Mouse (Mus musculus): Measurements from ENCODE around the gene Fbrsl1. TPM values are rescaled to one million over a fixed set of nuclear protein-coding genes. Genes with fewer than 3 reads are reported as not detected.

Gene Fbrsl1
- polyA plus RNA-seq, 1 experiment from 2014 or later = 20.5 TPM

GRCm38 (mm10) chr5:110363822-110364545, 84.3 kb downstream of the Fbrsl1 start:
- no peak for DNase-seq (ENCODE audit: extremely low spot score, low spot score)
- WGBS = 36% methylated on average over 11 of the region's 11 CpGs

GRCm38 (mm10) chr5:110363179-110363821, 85.0 kb downstream of the Fbrsl1 start:
- H3K36me3 ChIP-seq (replicated peaks) = peaks cover 57% of the 10 kb centered on the region
- WGBS = 2% methylated on average over 72 of the region's 72 CpGs
- H3K4me3 ChIP-seq = peak overlapping the region; percentile 61
- DNase-seq (ENCODE audit: extremely low spot score, low spot score) = peak; percentile 68
- H3K27me3 ChIP-seq (ENCODE audit: poor library complexity, severe bottlenecking) = peaks cover 42% of the 10 kb centered on the region
- no peaks in the 10 kb centered on the region for H3K9me3 ChIP-seq
- H3K27ac ChIP-seq = peak overlapping the region; percentile 77
- H3K4me1 ChIP-seq = peaks cover 20% of the 10 kb centered on the region

More at GRCm38 (mm10) chr5:110363822-110364545, 84.3 kb downstream of the Fbrsl1 start:
- Histone ChIP-seq H3K36me3 (replicated peaks) (peaks cover 64% of the 10 kb centered on the region), H3K4me1 (peaks cover 20% of the 10 kb centered on the region), H3K9me3 (no peaks in the 10 kb centered on the region), H3K4me3 (peak overlapping the region; percentile 61), H3K27ac (peak overlapping the region; percentile 77), H3K27me3 (ENCODE audit: poor library complexity, severe bottlenecking) (peaks cover 42% of the 10 kb centered on the region)

- Histone ChIP-seq H3K4me3 (peak overlapping the region; percentile 61), H3K27ac (peak overlapping the region; percentile 77), H3K27me3 (ENCODE audit: poor library complexity, severe bottlenecking) (peaks cover 42% of the 10 kb centered on the region), H3K4me1 (peaks cover 20% of the 10 kb centered on the region), H3K9me3 (no peaks in the 10 kb centered on the region), H3K36me3 (replicated peaks) (peaks cover 53% of the 10 kb centered on the region)
- DNase-seq (ENCODE audit: extremely low spot score, low spot score) = no peak
- WGBS = 3% methylated on average over 28 of the region's 28 CpGs
Observed at GRCm38 (mm10) chr5:110362813-110363178, 85.5 kb downstream of the Fbrsl1 start.

DNA sequence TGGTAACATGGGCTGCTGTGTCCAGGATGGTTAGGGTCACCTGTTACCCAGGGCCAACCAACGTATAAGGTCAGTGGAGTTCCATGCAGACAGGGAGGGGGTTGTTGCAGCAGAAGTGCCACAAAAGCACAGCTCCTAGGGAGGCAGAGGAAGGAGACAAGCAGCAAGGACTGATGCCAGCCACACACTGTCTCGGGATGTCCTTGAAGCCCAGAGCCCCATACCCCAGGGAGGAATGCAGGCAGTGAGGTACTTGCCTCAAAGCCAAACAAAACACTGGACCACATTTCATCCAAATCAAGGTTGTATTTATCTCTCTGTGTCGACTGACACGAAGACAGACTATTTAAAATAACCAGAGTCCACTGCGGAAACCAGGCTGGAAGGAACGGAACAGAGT, 86.8 kb downstream of the Fbrsl1 start:
- no peaks in the 10 kb centered on the region for H3K9me3 ChIP-seq
- DNase-seq (ENCODE audit: extremely low spot score, low spot score) = no peak
- peaks cover 20% of the 10 kb centered on the region for H3K4me1 ChIP-seq
- no peak overlapping the region for H3K4me3 ChIP-seq
- 88% methylated on average over 6 of the region's 6 CpGs for WGBS
- peaks cover 41% of the 10 kb centered on the region for H3K36me3 ChIP-seq (replicated peaks)
- H3K27me3 ChIP-seq (ENCODE audit: poor library complexity, severe bottlenecking) = peaks cover 48% of the 10 kb centered on the region
- H3K27ac ChIP-seq = no peak overlapping the region

- WGBS = 44% methylated on average over 9 of the region's 9 CpGs
- DNase-seq (ENCODE audit: extremely low spot score, low spot score) = peak; percentile 83
Observed at GRCm38 (mm10) chr5:110357531-110358179, 90.6 kb downstream of the Fbrsl1 start.

GRCm38 (mm10) chr5:110354716-110355115, 93.6 kb downstream of the Fbrsl1 start:
- peak; percentile 55 for DNase-seq (ENCODE audit: extremely low spot score, low spot score)
- Histone ChIP-seq H3K9me3 (no peaks in the 10 kb centered on the region), H3K27ac (no peak overlapping the region), H3K4me3 (no peak overlapping the region), H3K27me3 (ENCODE audit: poor library complexity, severe bottlenecking) (peaks cover 38% of the 10 kb centered on the region), H3K4me1 (peaks cover 15% of the 10 kb centered on the region), H3K36me3 (replicated peaks) (no peaks in the 10 kb centered on the region)
- 20% methylated on average over 7 of the region's 7 CpGs for WGBS

More at GRCm38 (mm10) chr5:110357531-110358179, 90.6 kb downstream of the Fbrsl1 start:
- Histone ChIP-seq H3K9me3 (no peaks in the 10 kb centered on the region), H3K27ac (no peak overlapping the region), H3K27me3 (ENCODE audit: poor library complexity, severe bottlenecking) (peaks cover 53% of the 10 kb centered on the region), H3K4me1 (peaks cover 7% of the 10 kb centered on the region; the same call in 1 of the 2 replicates), H3K36me3 (replicated peaks) (peaks cover 12% of the 10 kb centered on the region), H3K4me3 (no peak overlapping the region)

DNA sequence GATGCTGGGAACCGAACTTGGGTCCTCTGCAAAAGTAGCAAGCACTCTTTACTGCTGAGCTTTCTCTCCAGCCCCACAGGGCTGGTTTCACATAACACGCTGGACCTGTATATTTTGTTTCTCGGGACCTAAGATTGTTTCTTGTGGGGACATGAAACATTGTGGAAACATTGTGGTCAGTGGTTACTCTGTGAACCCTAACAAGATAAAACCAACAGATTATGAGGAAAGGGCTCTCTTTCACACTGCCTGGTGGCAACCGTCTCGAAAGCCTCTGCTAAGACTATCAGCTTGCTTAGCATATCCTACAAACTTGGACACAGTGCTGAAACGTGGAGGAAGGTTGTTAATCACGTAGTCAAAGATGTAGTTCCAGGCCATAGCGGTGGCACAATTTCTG, 101.3 kb downstream of the Fbrsl1 start:
- Histone ChIP-seq H3K4me3 (no peak overlapping the region), H3K36me3 (replicated peaks) (no peaks in the 10 kb centered on the region), H3K4me1 (peaks cover 24% of the 10 kb centered on the region), H3K9me3 (no peaks in the 10 kb centered on the region), H3K27ac (no peak overlapping the region), H3K27me3 (ENCODE audit: poor library complexity, severe bottlenecking) (peaks cover 33% of the 10 kb centered on the region)
- DNase-seq (ENCODE audit: extremely low spot score, low spot score) = no peak
- WGBS = 90% methylated on average over 8 of the region's 8 CpGs

DNA sequence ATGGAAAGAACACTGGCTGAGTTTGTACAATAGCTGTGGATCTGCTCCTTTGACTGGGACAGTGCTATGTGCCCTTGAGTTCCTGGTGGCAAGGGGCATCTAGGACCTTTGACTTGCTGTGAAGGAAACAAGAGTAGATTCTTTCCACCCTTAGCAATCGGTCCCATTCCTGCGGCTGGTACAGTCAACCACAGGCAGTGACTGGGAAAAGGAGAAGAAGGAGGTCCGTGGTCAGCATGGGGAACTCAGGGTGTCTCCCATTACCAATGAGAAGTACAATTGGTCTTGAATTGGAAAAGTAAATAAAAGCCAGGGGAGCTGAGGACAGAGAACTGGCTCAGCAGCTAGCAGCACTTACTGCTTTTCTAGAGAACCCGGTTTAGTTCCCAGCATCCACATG, 102.8 kb downstream of the Fbrsl1 start:
- H3K27ac ChIP-seq = no peak overlapping the region
- H3K36me3 ChIP-seq (replicated peaks) = peaks cover 4% of the 10 kb centered on the region; the same call in 1 of the 2 replicates
- H3K4me1 ChIP-seq = peaks cover 22% of the 10 kb centered on the region
- no peak overlapping the region for H3K4me3 ChIP-seq
- no peak for DNase-seq (ENCODE audit: extremely low spot score, low spot score)
- peaks cover 48% of the 10 kb centered on the region for H3K27me3 ChIP-seq (ENCODE audit: poor library complexity, severe bottlenecking)
- H3K9me3 ChIP-seq = no peaks in the 10 kb centered on the region
- 85% methylated on average over 4 of the region's 4 CpGs for WGBS

GRCm38 (mm10) chr5:110344524-110344923, 103.8 kb downstream of the Fbrsl1 start, which contains the start of gene Lrcol1:
TSS of gene Lrcol1 (plus strand) at chr5:110344730.
- DNase-seq (ENCODE audit: extremely low spot score, low spot score) = no peak
- H3K4me3 ChIP-seq = no peak within 1 kb of the TSS
- WGBS = 82% methylated on average over 4 of the region's 4 CpGs
- H3K27me3 ChIP-seq (ENCODE audit: poor library complexity, severe bottlenecking) = peaks cover 49% of the 10 kb centered on the region
- no peak within 1 kb of the TSS for H3K27ac ChIP-seq
- H3K9me3 ChIP-seq = no peaks in the 10 kb centered on the region
- peaks cover 13% of the 10 kb centered on the region for H3K36me3 ChIP-seq (replicated peaks)
- peaks cover 17% of the 10 kb centered on the region for H3K4me1 ChIP-seq

DNA sequence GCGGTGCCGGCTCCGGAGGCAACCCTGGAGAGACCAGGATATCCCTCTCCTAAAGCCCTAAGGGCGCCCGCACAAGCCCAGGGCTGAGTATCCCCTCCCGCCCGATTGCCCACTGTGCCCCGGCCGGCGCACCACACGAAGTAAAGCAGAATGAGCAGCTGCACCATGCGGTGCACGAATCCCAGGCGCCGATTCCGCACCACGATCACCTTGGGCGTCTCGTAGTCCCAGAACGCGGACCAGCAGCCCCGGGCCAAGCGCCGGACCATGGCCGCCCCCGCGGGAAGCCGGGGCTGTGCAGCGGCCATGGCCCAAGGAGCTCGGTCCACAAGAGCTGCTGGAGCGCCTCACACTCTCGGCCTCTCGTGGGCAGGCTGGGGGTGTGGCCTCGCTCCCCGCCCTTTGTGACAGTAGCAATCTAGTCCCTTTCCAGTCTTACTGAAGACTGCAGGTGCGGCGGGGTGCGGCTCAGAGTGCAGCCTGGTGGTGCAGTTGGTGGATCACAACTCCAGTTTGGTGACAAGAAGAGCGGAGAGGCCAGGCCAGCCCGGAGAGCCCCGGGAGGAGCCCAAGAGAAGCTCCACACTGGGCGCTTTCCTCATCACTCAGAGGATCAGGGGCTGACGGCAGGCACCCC, 105.5 kb downstream of the Fbrsl1 start, which contains the start of gene P2rx2:
Gene P2rx2, minus strand, starts transcription at position 565 of the 637 bp plus-strand sequence.
- H3K27ac ChIP-seq = peak within 1 kb of the TSS; percentile 72
- H3K4me3 ChIP-seq = peak within 1 kb of the TSS; percentile 62
- H3K4me1 ChIP-seq = peaks cover 17% of the 10 kb centered on the region
- peaks cover 49% of the 10 kb centered on the region for H3K27me3 ChIP-seq (ENCODE audit: poor library complexity, severe bottlenecking)
- peaks cover 31% of the 10 kb centered on the region for H3K36me3 ChIP-seq (replicated peaks)
- no peaks in the 10 kb centered on the region for H3K9me3 ChIP-seq
- WGBS = 2% methylated on average over 43 of the region's 43 CpGs
- peak; percentile 61 for DNase-seq (ENCODE audit: extremely low spot score, low spot score)

- DNase-seq (ENCODE audit: extremely low spot score, low spot score) = no peak
- H3K36me3 ChIP-seq (replicated peaks) = peaks cover 71% of the 10 kb centered on the region
- H3K4me3 ChIP-seq = no peak overlapping the region
- peaks cover 33% of the 10 kb centered on the region for H3K27me3 ChIP-seq (ENCODE audit: poor library complexity, severe bottlenecking)
- H3K27ac ChIP-seq = no peak overlapping the region
- 82% methylated on average over 2 of the region's 2 CpGs for WGBS
- H3K9me3 ChIP-seq = no peaks in the 10 kb centered on the region
- H3K4me1 ChIP-seq = peaks cover 17% of the 10 kb centered on the region
Observed at GRCm38 (mm10) chr5:110338792-110339191, 109.5 kb downstream of the Fbrsl1 start.

GRCm38 (mm10) chr5:110330508-110330907, 117.8 kb downstream of the Fbrsl1 start:
- 90% methylated on average over 3 of the region's 3 CpGs for WGBS
- H3K9me3 ChIP-seq = no peaks in the 10 kb centered on the region
- no peak for DNase-seq (ENCODE audit: extremely low spot score, low spot score)
- no peak overlapping the region for H3K4me3 ChIP-seq
- H3K36me3 ChIP-seq (replicated peaks) = peaks cover 97% of the 10 kb centered on the region
- H3K4me1 ChIP-seq = no peaks in the 10 kb centered on the region
- H3K27me3 ChIP-seq (ENCODE audit: poor library complexity, severe bottlenecking) = no peaks in the 10 kb centered on the region
- H3K27ac ChIP-seq = no peak overlapping the region
